Mouse (Mus musculus): ENCODE measurements around the gene Qtrt2.

DNA sequence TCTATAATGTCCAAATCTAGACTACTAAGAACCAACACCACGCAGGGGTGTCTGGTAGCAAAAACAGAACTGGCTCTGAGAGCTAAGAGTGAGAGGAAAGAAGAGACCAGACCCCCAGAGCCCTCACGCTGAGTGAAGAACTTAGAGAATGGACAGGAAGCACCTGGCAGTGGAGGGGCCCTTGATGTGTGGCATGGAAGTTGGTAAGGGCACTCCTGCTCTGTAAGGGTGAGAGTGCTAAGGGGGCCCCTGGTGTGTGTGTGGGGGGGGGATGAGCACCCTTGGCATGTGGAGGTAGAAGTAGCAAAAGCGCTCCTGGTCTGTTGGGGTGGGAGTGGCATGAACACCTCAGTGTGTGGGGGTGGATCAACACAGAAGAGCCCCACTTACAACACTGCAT is 43.8 kb upstream of the Qtrt2 start:
- TF ChIP-seq CTCF (conservative IDR thresholded peaks at IDR 0.05 in 1 of 2, IDR thresholded peaks at IDR 0.05 in 1 of 2; ENCODE audit: low read depth in 2 of 2, low read length in 2 of 2) (no peak), POLR2A (IDR thresholded peaks at IDR 0.05; ENCODE audit: low read depth, low read length) (no peak)
